Mouse (Mus musculus) adrenal gland, postnatal 36 days (tissue): ENCODE measurements at regions not wholly inside any gene's neighbourhood (a gene's known extent, or its start where the extent isn't known, plus 50 kb on each side); places are given as distances from the start of the nearest gene placed in this dataset.

Source experiments
- DNase-seq, 2 experiments: peaks; one replicate each; pipeline ENCODE4 v3.0.0; 2021; ENCODE audit warnings: mixed read lengths in 1 of 2

- DNase-seq, result no peak
Measured at GRCm38 (mm10) chr17:16247681-16248080, 416.8 kb upstream of the Rgmb start.

GRCm38 (mm10) chr17:16221253-16221652, 390.4 kb upstream of the Rgmb start:
- no peak for DNase-seq

GRCm38 (mm10) chr17:16219675-16220566, 389.1 kb upstream of the Rgmb start:
- no peak for DNase-seq

GRCm38 (mm10) chr17:16218623-16219022, 387.8 kb upstream of the Rgmb start:
- no peak for DNase-seq

GRCm38 (mm10) chr17:16216796-16217195, 386.0 kb upstream of the Rgmb start:
- DNase-seq, result no peak

- DNase-seq, result no peak
Measured at GRCm38 (mm10) chr17:16193636-16194035, 362.8 kb upstream of the Rgmb start.

- DNase-seq, result no peak
Measured at GRCm38 (mm10) chr17:16180856-16181255, 350.0 kb upstream of the Rgmb start.

- no peak for DNase-seq
Measured at GRCm38 (mm10) chr17:16178102-16178501, 347.3 kb upstream of the Rgmb start.

- DNase-seq, result no peak
Measured at GRCm38 (mm10) chr17:16176782-16177510, 346.1 kb upstream of the Rgmb start.

GRCm38 (mm10) chr17:16173568-16174105, 342.8 kb upstream of the Rgmb start:
- no peak for DNase-seq

GRCm38 (mm10) chr17:16166731-16167130, 335.9 kb upstream of the Rgmb start:
- DNase-seq, result peak in 1 of 2 experiments; percentile 1

GRCm38 (mm10) chr17:16158119-16158518, 327.3 kb upstream of the Rgmb start:
- DNase-seq, result no peak

- DNase-seq, result no peak
Measured at GRCm38 (mm10) chr17:16157711-16158110, 326.9 kb upstream of the Rgmb start.

GRCm38 (mm10) chr17:16157135-16157534, 326.3 kb upstream of the Rgmb start:
- no peak for DNase-seq

GRCm38 (mm10) chr17:16156596-16156995, 325.8 kb upstream of the Rgmb start:
- DNase-seq, result no peak

- DNase-seq, result no peak
Measured at GRCm38 (mm10) chr17:16155587-16155986, 324.7 kb upstream of the Rgmb start.
